Mouse (Mus musculus): ENCODE results near the gene Bcl2l12. TPM values are rescaled to one million over a fixed set of nuclear protein-coding genes. Genes with fewer than 3 reads are reported as not detected.

The Bcl2l12 gene
- polyA plus RNA-seq, 1 experiment = 6.0 TPM

- DNase-seq = no peak
- H3K27me3 ChIP-seq (ENCODE audit: control insufficient read depth, insufficient read depth, low read length) = no peaks in the 10 kb centered on the region
- no peaks in the 10 kb centered on the region; the same call in 1 of the 2 replicates for H3K4me1 ChIP-seq (ENCODE audit: control insufficient read depth, insufficient read depth, low read length)
- TF ChIP-seq POLR2A (IDR thresholded peaks at IDR 0.05; ENCODE audit: borderline replicate concordance, insufficient read depth, low read length) (no peak), CTCF (IDR thresholded peaks at IDR 0.05; ENCODE audit: borderline replicate concordance, insufficient read depth, low read depth, low read length) (no peak)
- H3K27ac ChIP-seq (ENCODE audit: insufficient read depth, low read length) = no peak overlapping the region
- 92% methylated on average over 11 of the region's 11 CpGs for WGBS
- no peak overlapping the region for H3K4me3 ChIP-seq (replicated peaks; ENCODE audit: insufficient read depth, low read depth, low read length)
Observed at GRCm38 (mm10) chr7:45036702-45037101, 38.2 kb upstream of the Bcl2l12 start.

- 91% methylated on average over 3 of the region's 3 CpGs for WGBS
- H3K4me3 ChIP-seq (replicated peaks; ENCODE audit: insufficient read depth, low read depth, low read length) = no peak overlapping the region
- TF ChIP-seq CTCF (IDR thresholded peaks at IDR 0.05; ENCODE audit: borderline replicate concordance, insufficient read depth, low read depth, low read length) (no peak), POLR2A (IDR thresholded peaks at IDR 0.05; ENCODE audit: borderline replicate concordance, insufficient read depth, low read length) (no peak)
- no peaks in the 10 kb centered on the region for H3K4me1 ChIP-seq (ENCODE audit: control insufficient read depth, insufficient read depth, low read length)
- no peak overlapping the region for H3K27ac ChIP-seq (ENCODE audit: insufficient read depth, low read length)
- no peak for DNase-seq
- no peaks in the 10 kb centered on the region for H3K27me3 ChIP-seq (ENCODE audit: control insufficient read depth, insufficient read depth, low read length)
Observed at GRCm38 (mm10) chr7:45035631-45036030, 37.1 kb upstream of the Bcl2l12 start.

GRCm38 (mm10) chr7:45033722-45034359 is 35.3 kb upstream of the Bcl2l12 start:
- WGBS = 91% methylated on average over 19 of the region's 19 CpGs
- no peak for TF ChIP-seq POLR2A (IDR thresholded peaks at IDR 0.05; ENCODE audit: borderline replicate concordance, insufficient read depth, low read length)
- TF ChIP-seq CTCF (IDR thresholded peaks at IDR 0.05; ENCODE audit: borderline replicate concordance, insufficient read depth, low read depth, low read length) = no peak

GRCm38 (mm10) chr7:45030857-45031256 is 32.3 kb upstream of the Bcl2l12 start:
- TF ChIP-seq POLR2A (IDR thresholded peaks at IDR 0.05; ENCODE audit: borderline replicate concordance, insufficient read depth, low read length) (no peak), CTCF (IDR thresholded peaks at IDR 0.05; ENCODE audit: borderline replicate concordance, insufficient read depth, low read depth, low read length) (no peak)
- 94% methylated on average over 8 of the region's 8 CpGs for WGBS
- no peak for DNase-seq
- no peaks in the 10 kb centered on the region for H3K27me3 ChIP-seq (ENCODE audit: control insufficient read depth, insufficient read depth, low read length)
- peaks cover 4% of the 10 kb centered on the region for H3K4me1 ChIP-seq (ENCODE audit: control insufficient read depth, insufficient read depth, low read length)
- H3K27ac ChIP-seq (ENCODE audit: insufficient read depth, low read length) = no peak overlapping the region
- no peak overlapping the region for H3K4me3 ChIP-seq (replicated peaks; ENCODE audit: insufficient read depth, low read depth, low read length)

More at GRCm38 (mm10) chr7:45033722-45034359, 35.3 kb upstream of the Bcl2l12 start:
- H3K4me1 ChIP-seq (ENCODE audit: control insufficient read depth, insufficient read depth, low read length) = no peaks in the 10 kb centered on the region
- H3K4me3 ChIP-seq (replicated peaks; ENCODE audit: insufficient read depth, low read depth, low read length) = no peak overlapping the region
- no peak overlapping the region for H3K27ac ChIP-seq (ENCODE audit: insufficient read depth, low read length)
- H3K27me3 ChIP-seq (ENCODE audit: control insufficient read depth, insufficient read depth, low read length) = no peaks in the 10 kb centered on the region
- no peak for DNase-seq

- Histone ChIP-seq H3K4me3 (replicated peaks; ENCODE audit: insufficient read depth, low read depth, low read length) (no peak overlapping the region), H3K27me3 (ENCODE audit: control insufficient read depth, insufficient read depth, low read length) (no peaks in the 10 kb centered on the region), H3K27ac (ENCODE audit: insufficient read depth, low read length) (no peak overlapping the region), H3K4me1 (ENCODE audit: control insufficient read depth, insufficient read depth, low read length) (peaks cover 12% of the 10 kb centered on the region)
- no peak for TF ChIP-seq CTCF (IDR thresholded peaks at IDR 0.05; ENCODE audit: borderline replicate concordance, insufficient read depth, low read depth, low read length)
- TF ChIP-seq POLR2A (IDR thresholded peaks at IDR 0.05; ENCODE audit: borderline replicate concordance, insufficient read depth, low read length) = no peak
- no peak for DNase-seq
- 80% methylated on average over 6 of the region's 6 CpGs for WGBS
Observed at GRCm38 (mm10) chr7:45029995-45030394, 31.5 kb upstream of the Bcl2l12 start.

- no peak for TF ChIP-seq POLR2A (IDR thresholded peaks at IDR 0.05; ENCODE audit: borderline replicate concordance, insufficient read depth, low read length)
- TF ChIP-seq CTCF (IDR thresholded peaks at IDR 0.05; ENCODE audit: borderline replicate concordance, insufficient read depth, low read depth, low read length) = no peak
- Histone ChIP-seq H3K27ac (ENCODE audit: insufficient read depth, low read length) (no peak overlapping the region), H3K27me3 (ENCODE audit: control insufficient read depth, insufficient read depth, low read length) (no peaks in the 10 kb centered on the region), H3K4me3 (replicated peaks; ENCODE audit: insufficient read depth, low read depth, low read length) (no peak overlapping the region), H3K4me1 (ENCODE audit: control insufficient read depth, insufficient read depth, low read length) (peaks cover 21% of the 10 kb centered on the region)
- 90% methylated on average over 11 of the region's 11 CpGs for WGBS
- no peak for DNase-seq
Observed at GRCm38 (mm10) chr7:45028351-45028750, 29.8 kb upstream of the Bcl2l12 start.

GRCm38 (mm10) chr7:45027761-45028160 is 29.2 kb upstream of the Bcl2l12 start:
- Histone ChIP-seq H3K27me3 (ENCODE audit: control insufficient read depth, insufficient read depth, low read length) (no peaks in the 10 kb centered on the region), H3K4me3 (replicated peaks; ENCODE audit: insufficient read depth, low read depth, low read length) (no peak overlapping the region), H3K4me1 (ENCODE audit: control insufficient read depth, insufficient read depth, low read length) (peaks cover 21% of the 10 kb centered on the region), H3K27ac (ENCODE audit: insufficient read depth, low read length) (no peak overlapping the region)
- TF ChIP-seq CTCF (IDR thresholded peaks at IDR 0.05; ENCODE audit: borderline replicate concordance, insufficient read depth, low read depth, low read length) = no peak
- no peak for TF ChIP-seq POLR2A (IDR thresholded peaks at IDR 0.05; ENCODE audit: borderline replicate concordance, insufficient read depth, low read length)
- DNase-seq = no peak
- 91% methylated on average over 9 of the region's 9 CpGs for WGBS

- no peak for DNase-seq
- H3K27ac ChIP-seq (ENCODE audit: insufficient read depth, low read length) = 0 out of 2 replicates have a peak overlapping the region, but pooled peaks have one; percentile 29
- TF ChIP-seq POLR2A (IDR thresholded peaks at IDR 0.05; ENCODE audit: borderline replicate concordance, insufficient read depth, low read length) (no peak), CTCF (IDR thresholded peaks at IDR 0.05; ENCODE audit: borderline replicate concordance, insufficient read depth, low read depth, low read length) (no peak)
- no peak overlapping the region for H3K4me3 ChIP-seq (replicated peaks; ENCODE audit: insufficient read depth, low read depth, low read length)
- 65% methylated on average over 2 of the region's 2 CpGs for WGBS
- peaks cover 21% of the 10 kb centered on the region for H3K4me1 ChIP-seq (ENCODE audit: control insufficient read depth, insufficient read depth, low read length)
- no peaks in the 10 kb centered on the region for H3K27me3 ChIP-seq (ENCODE audit: control insufficient read depth, insufficient read depth, low read length)
Observed at GRCm38 (mm10) chr7:45026256-45026655, 27.7 kb upstream of the Bcl2l12 start.

Measured in cerebellum, adult 2 months (tissue).